Mouse (Mus musculus): ENCODE data around the gene Wipf3. TPM values are rescaled to one million over a fixed set of nuclear protein-coding genes. Genes with fewer than 3 reads are reported as not detected.

Wipf3 gene
- polyA plus RNA-seq, 1 experiment from 2014 or later, result 4.8 TPM

DNA sequence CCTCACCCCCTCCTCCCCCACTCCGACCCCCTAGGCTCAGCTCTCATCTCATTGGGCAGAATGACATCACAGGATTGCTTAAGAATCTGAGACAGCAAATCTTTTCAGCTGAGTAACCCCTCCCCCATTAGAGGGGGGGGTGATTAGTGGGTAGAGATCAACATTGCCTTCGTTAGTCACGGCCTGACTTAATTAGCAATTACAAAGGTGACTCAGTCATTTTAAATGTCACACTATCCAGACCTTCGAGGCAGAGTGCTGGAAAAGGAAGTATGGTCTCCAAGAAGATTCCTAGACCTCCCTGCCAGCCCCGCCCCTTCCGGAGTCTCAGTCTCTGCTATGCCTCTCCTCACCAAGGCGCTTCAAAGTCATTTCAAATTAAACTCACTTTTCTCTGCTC, 6.3 kb downstream of the Wipf3 start:
- DNase-seq, result no peak

DNA sequence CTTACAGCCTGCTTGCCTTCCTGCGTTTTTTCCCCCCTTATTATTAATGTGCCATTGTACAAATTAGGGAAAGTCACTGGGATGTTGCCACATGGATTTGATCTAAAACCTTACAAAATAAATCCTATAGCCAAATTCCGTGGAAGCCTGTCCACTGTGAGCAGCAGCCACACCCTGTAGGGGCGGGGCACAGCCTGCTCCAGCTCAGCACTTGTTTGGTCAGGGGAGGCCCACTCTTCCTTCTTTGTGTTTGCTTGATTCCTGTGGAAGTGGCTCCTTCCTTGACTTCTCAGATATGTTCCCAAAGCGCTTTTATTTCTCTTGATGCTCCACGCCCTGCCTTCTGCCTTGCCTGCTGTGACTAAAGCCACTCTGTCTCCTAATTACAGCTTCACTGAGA, 6.9 kb downstream of the Wipf3 start:
- Histone ChIP-seq H3K27me3 (ENCODE audit: control insufficient read depth, insufficient read depth, low read length) (no peaks in the 10 kb centered on the region), H3K36me3 (ENCODE audit: control insufficient read depth, insufficient read depth, low read length) (no peaks in the 10 kb centered on the region), H3K27ac (replicated peaks; ENCODE audit: low read depth, low read length) (no peak overlapping the region), H3K4me2 (ENCODE audit: low read length) (no peak overlapping the region), H3K4me3 (replicated peaks; ENCODE audit: low read depth, low read length) (no peak overlapping the region), H3K9ac (replicated peaks; ENCODE audit: low read length) (no peak overlapping the region), H3K4me1 (ENCODE audit: control insufficient read depth, insufficient read depth, low read length) (peaks cover 8% of the 10 kb centered on the region; the same call in 1 of the 2 replicates), H3K9me3 (ENCODE audit: control insufficient read depth, low read length) (no peaks in the 10 kb centered on the region)
- WGBS, result 77% methylated on average over 5 of the region's 5 CpGs
- no peak for DNase-seq
- ATAC-seq (ENCODE audit: low FRiP score, low TSS enrichment), result no peak

More for the DNA sequence above, 6.3 kb downstream of the Wipf3 start:
- 0 out of 2 replicates have a peak, but pooled peaks cover 3% of the 10 kb centered on the region for H3K27me3 ChIP-seq (ENCODE audit: control insufficient read depth, insufficient read depth, low read length)
- ATAC-seq (ENCODE audit: low FRiP score, low TSS enrichment), result no peak; the same call in 1 of the 2 replicates
- no peak overlapping the region for H3K27ac ChIP-seq (replicated peaks; ENCODE audit: low read depth, low read length)
- H3K9ac ChIP-seq (replicated peaks; ENCODE audit: low read length), result no peak overlapping the region
- no peak overlapping the region for H3K4me3 ChIP-seq (replicated peaks; ENCODE audit: low read depth, low read length)
- no peaks in the 10 kb centered on the region for H3K9me3 ChIP-seq (ENCODE audit: control insufficient read depth, low read length)
- no peak overlapping the region for H3K4me2 ChIP-seq (ENCODE audit: low read length)
- H3K36me3 ChIP-seq (ENCODE audit: control insufficient read depth, insufficient read depth, low read length), result no peaks in the 10 kb centered on the region
- 34% methylated on average over 7 of the region's 7 CpGs for WGBS
- H3K4me1 ChIP-seq (ENCODE audit: control insufficient read depth, insufficient read depth, low read length), result peaks cover 8% of the 10 kb centered on the region; the same call in 1 of the 2 replicates

DNA sequence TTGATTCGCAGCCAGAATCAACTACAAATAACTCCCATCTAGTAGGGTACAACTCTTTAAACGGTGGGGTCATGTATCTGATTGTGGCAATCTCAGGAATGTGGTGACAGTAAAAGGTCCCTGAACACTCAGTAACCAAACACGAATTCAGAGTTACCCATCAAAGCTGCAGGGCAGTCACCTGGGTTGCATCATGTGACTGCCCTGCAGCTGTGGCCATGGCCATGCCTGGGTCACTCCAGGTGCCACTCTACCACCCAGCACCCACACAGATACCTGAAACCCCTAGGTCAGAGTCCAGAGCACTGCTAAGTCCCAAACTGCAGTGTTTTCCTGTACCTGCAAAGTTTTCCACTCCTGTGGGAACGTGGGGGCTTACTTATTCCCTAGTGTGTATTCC, 9.1 kb downstream of the Wipf3 start:
- 81% methylated on average over 4 of the region's 4 CpGs for WGBS

DNA sequence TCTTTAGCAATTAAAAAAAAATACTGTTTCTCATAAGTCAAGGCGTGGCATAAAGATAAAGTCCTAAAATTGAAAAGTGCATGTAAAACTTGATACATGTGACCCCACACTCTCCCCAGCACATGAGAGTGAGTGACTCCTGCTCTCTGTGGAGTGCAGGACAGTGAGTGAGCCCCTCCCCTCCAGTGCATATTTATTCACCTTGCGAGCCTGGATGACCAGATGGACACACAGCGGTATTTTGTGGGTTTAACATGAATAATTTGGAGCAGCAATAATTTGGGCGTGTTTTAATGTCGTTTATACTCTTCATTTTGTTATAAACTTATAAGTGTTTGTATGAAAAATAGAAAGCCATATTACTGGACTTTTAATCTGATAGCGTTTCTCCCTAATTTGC, 11.3 kb downstream of the Wipf3 start:
- WGBS, result 94% methylated on average over 6 of the region's 6 CpGs
- Histone ChIP-seq H3K36me3 (ENCODE audit: control insufficient read depth, insufficient read depth, low read length) (no peaks in the 10 kb centered on the region), H3K4me3 (replicated peaks; ENCODE audit: low read depth, low read length) (no peak overlapping the region), H3K4me1 (ENCODE audit: control insufficient read depth, insufficient read depth, low read length) (no peaks in the 10 kb centered on the region), H3K27ac (replicated peaks; ENCODE audit: low read depth, low read length) (no peak overlapping the region), H3K4me2 (ENCODE audit: low read length) (no peak overlapping the region), H3K27me3 (ENCODE audit: control insufficient read depth, insufficient read depth, low read length) (no peaks in the 10 kb centered on the region), H3K9me3 (ENCODE audit: control insufficient read depth, low read length) (no peaks in the 10 kb centered on the region), H3K9ac (replicated peaks; ENCODE audit: low read length) (no peak overlapping the region)
- ATAC-seq (ENCODE audit: low FRiP score, low TSS enrichment), result no peak
- DNase-seq, result no peak

More for the DNA sequence above, 9.1 kb downstream of the Wipf3 start:
- no peaks in the 10 kb centered on the region for H3K27me3 ChIP-seq (ENCODE audit: control insufficient read depth, insufficient read depth, low read length)
- H3K4me3 ChIP-seq (replicated peaks; ENCODE audit: low read depth, low read length), result no peak overlapping the region
- DNase-seq (no peak), ATAC-seq (ENCODE audit: low FRiP score, low TSS enrichment) (no peak)
- no peak overlapping the region for H3K9ac ChIP-seq (replicated peaks; ENCODE audit: low read length)
- no peaks in the 10 kb centered on the region for H3K36me3 ChIP-seq (ENCODE audit: control insufficient read depth, insufficient read depth, low read length)
- no peak overlapping the region for H3K4me2 ChIP-seq (ENCODE audit: low read length)
- H3K4me1 ChIP-seq (ENCODE audit: control insufficient read depth, insufficient read depth, low read length), result peaks cover 5% of the 10 kb centered on the region; the same call in 1 of the 2 replicates
- H3K9me3 ChIP-seq (ENCODE audit: control insufficient read depth, low read length), result no peaks in the 10 kb centered on the region
- H3K27ac ChIP-seq (replicated peaks; ENCODE audit: low read depth, low read length), result no peak overlapping the region

DNA sequence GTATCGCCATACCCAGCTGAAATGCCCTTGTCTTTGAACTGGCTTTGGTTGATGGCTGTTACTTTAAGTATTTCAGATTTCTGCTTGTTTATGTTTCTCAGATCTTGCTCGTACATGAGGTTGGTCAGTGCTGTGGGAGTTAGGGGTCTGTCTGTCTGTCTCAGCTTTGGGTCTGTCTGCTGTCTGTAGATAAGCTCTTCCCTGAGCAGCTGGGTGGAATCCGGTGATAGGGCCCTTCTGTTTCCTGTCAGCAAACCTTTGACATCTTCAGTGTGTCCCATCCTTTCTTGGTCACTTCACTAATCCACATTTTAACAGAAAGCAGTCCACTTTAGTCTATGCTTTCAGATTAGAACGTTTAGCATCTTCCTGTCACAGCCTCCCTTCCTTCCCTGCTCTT, 14.3 kb downstream of the Wipf3 start:
- no peak for ATAC-seq (ENCODE audit: low FRiP score, low TSS enrichment)
- Histone ChIP-seq H3K4me2 (ENCODE audit: low read length) (no peak overlapping the region), H3K9ac (replicated peaks; ENCODE audit: low read length) (no peak overlapping the region), H3K27me3 (ENCODE audit: control insufficient read depth, insufficient read depth, low read length) (no peaks in the 10 kb centered on the region), H3K9me3 (ENCODE audit: control insufficient read depth, low read length) (no peaks in the 10 kb centered on the region), H3K27ac (replicated peaks; ENCODE audit: low read depth, low read length) (no peak overlapping the region), H3K36me3 (ENCODE audit: control insufficient read depth, insufficient read depth, low read length) (no peaks in the 10 kb centered on the region), H3K4me1 (ENCODE audit: control insufficient read depth, insufficient read depth, low read length) (no peaks in the 10 kb centered on the region), H3K4me3 (replicated peaks; ENCODE audit: low read depth, low read length) (no peak overlapping the region)
- WGBS, result 84% methylated on average over 4 of the region's 4 CpGs
- DNase-seq, result no peak

DNA sequence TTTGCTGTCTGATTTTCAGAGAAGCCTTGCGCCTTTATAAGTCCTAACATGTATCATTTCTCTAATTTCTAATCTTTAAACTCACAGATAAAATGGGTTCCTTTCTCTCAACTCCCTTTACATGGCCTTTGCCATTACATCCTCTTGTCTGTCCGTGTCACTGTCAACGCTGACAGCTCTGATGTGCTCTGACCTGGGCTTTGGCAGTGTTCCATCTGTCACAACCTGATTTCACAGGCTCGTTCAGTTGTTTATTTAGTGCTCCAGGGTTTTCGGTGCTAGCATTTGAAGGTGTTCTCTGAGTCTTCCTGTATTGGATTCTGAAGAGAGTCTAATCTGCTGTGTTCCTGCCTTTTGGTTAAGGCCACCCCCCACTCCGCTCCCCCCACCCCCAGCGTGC, 14.7 kb downstream of the Wipf3 start:
- Histone ChIP-seq H3K36me3 (ENCODE audit: control insufficient read depth, insufficient read depth, low read length) (no peaks in the 10 kb centered on the region), H3K4me1 (ENCODE audit: control insufficient read depth, insufficient read depth, low read length) (no peaks in the 10 kb centered on the region), H3K9ac (replicated peaks; ENCODE audit: low read length) (no peak overlapping the region), H3K27me3 (ENCODE audit: control insufficient read depth, insufficient read depth, low read length) (no peaks in the 10 kb centered on the region), H3K27ac (replicated peaks; ENCODE audit: low read depth, low read length) (no peak overlapping the region), H3K4me3 (replicated peaks; ENCODE audit: low read depth, low read length) (no peak overlapping the region), H3K9me3 (ENCODE audit: control insufficient read depth, low read length) (no peaks in the 10 kb centered on the region), H3K4me2 (ENCODE audit: low read length) (no peak overlapping the region)
- ATAC-seq (ENCODE audit: low FRiP score, low TSS enrichment), result no peak
- 71% methylated on average over 7 of the region's 7 CpGs for WGBS
- DNase-seq, result no peak

DNA sequence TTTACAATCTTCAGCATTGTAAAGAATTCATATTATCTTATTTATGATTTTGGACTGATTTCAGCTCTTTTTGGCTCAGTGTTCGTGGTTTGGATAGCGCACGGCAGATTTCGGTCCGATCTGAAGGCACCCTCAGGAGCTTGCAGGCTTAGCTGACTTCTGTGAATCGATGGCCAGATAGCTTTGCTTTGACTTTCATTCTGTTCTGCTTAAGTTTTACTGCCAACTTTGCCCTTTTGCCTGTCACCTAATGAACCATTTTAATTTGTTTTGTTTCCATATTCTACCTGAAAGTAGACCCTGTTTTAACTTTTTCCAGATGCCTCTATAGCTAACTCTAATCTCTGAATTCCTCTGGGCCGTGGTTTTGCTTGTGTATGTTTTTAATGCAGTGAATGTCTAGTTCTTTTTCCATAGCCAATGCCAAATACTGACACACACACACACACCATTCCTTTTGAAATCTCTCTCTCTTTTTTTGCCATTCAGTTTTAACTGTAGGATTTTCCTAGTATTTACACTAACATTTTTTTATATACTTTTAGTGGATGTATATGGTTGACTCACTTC, 15.9 kb downstream of the Wipf3 start:
- no peaks in the 10 kb centered on the region for H3K9me3 ChIP-seq (ENCODE audit: control insufficient read depth, low read length)
- no peak overlapping the region for H3K9ac ChIP-seq (replicated peaks; ENCODE audit: low read length)
- no peak overlapping the region for H3K4me3 ChIP-seq (replicated peaks; ENCODE audit: low read depth, low read length)
- H3K36me3 ChIP-seq (ENCODE audit: control insufficient read depth, insufficient read depth, low read length), result no peaks in the 10 kb centered on the region
- WGBS, result 88% methylated on average over 7 of the region's 7 CpGs
- H3K4me2 ChIP-seq (ENCODE audit: low read length), result no peak overlapping the region
- H3K4me1 ChIP-seq (ENCODE audit: control insufficient read depth, insufficient read depth, low read length), result no peaks in the 10 kb centered on the region
- H3K27ac ChIP-seq (replicated peaks; ENCODE audit: low read depth, low read length), result no peak overlapping the region
- H3K27me3 ChIP-seq (ENCODE audit: control insufficient read depth, insufficient read depth, low read length), result no peaks in the 10 kb centered on the region
- DNase-seq, result no peak
- ATAC-seq (ENCODE audit: low FRiP score, low TSS enrichment), result no peak

DNA sequence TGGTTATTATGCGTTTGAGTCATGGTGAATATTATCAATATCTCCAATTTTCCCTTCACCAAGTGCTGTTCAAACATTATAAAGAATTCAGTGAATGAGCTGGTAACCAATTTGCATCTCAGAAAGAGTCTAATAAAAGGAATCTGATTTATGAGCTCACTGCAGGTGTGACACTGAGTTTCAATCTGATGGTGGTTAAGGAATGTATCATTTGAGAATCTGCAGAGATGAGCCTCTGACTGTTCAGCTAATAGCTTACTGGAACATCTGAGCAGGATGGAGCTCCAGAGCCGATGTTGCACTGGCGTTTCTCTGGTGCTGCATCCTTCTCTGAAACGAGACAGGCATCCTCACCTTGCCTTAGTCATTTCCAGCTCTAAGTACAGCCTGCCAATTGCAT, 17.9 kb downstream of the Wipf3 start:
- no peaks in the 10 kb centered on the region for H3K9me3 ChIP-seq (ENCODE audit: control insufficient read depth, low read length)
- H3K9ac ChIP-seq (replicated peaks; ENCODE audit: low read length), result no peak overlapping the region
- no peaks in the 10 kb centered on the region for H3K4me1 ChIP-seq (ENCODE audit: control insufficient read depth, insufficient read depth, low read length)
- 83% methylated on average over 4 of the region's 4 CpGs for WGBS
- H3K27me3 ChIP-seq (ENCODE audit: control insufficient read depth, insufficient read depth, low read length), result no peaks in the 10 kb centered on the region
- ATAC-seq (ENCODE audit: low FRiP score, low TSS enrichment), result no peak
- no peaks in the 10 kb centered on the region for H3K36me3 ChIP-seq (ENCODE audit: control insufficient read depth, insufficient read depth, low read length)
- DNase-seq, result no peak
- H3K4me3 ChIP-seq (replicated peaks; ENCODE audit: low read depth, low read length), result no peak overlapping the region
- H3K4me2 ChIP-seq (ENCODE audit: low read length), result no peak overlapping the region
- peak overlapping the region; percentile 49; the same call in 1 of the 2 replicates for H3K27ac ChIP-seq (replicated peaks; ENCODE audit: low read depth, low read length)

DNA sequence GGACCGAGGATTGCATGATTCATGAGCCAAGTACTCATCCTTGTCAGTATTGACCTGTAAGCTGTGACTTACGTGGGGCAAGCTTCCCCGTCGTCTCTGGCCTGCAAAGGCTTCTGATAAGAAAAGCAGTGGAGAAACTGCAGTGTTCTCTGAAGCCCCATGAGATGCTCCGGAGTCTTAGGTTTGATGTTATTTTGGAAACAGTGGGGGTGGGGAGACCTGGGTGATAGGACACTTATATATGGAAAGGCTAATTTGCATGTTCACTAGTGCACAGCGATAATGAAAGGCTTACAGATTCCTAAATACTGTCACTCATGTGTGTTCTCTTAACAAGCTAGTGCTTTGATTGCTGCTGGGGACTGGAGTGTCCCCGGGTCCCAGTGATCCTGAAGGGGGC, 30.3 kb downstream of the Wipf3 start:
- H3K27ac ChIP-seq (replicated peaks; ENCODE audit: low read depth, low read length), result no peak overlapping the region
- H3K36me3 ChIP-seq (ENCODE audit: control insufficient read depth, insufficient read depth, low read length), result no peaks in the 10 kb centered on the region
- H3K4me2 ChIP-seq (ENCODE audit: low read length), result no peak overlapping the region
- no peak for ATAC-seq (ENCODE audit: low FRiP score, low TSS enrichment)
- WGBS, result 48% methylated on average over 7 of the region's 7 CpGs
- H3K4me3 ChIP-seq (replicated peaks; ENCODE audit: low read depth, low read length), result no peak overlapping the region
- no peak overlapping the region for H3K9ac ChIP-seq (replicated peaks; ENCODE audit: low read length)
- H3K4me1 ChIP-seq (ENCODE audit: control insufficient read depth, insufficient read depth, low read length), result peaks cover 6% of the 10 kb centered on the region
- H3K27me3 ChIP-seq (ENCODE audit: control insufficient read depth, insufficient read depth, low read length), result no peaks in the 10 kb centered on the region
- DNase-seq, result no peak
- H3K9me3 ChIP-seq (ENCODE audit: control insufficient read depth, low read length), result no peaks in the 10 kb centered on the region

All from midbrain, embryonic 14.5 days (tissue).